Mouse (Mus musculus): ENCODE data around the gene Prkaa1. TPM values are rescaled to one million over a fixed set of nuclear protein-coding genes. Genes with fewer than 3 reads are reported as not detected.
"Not testable (repeated sequence)": the region's sequence is repeated elsewhere in the genome, so short reads cannot be mapped to it uniquely, and the experiment has no call there.

Prkaa1 gene
- polyA plus RNA-seq, 1 experiment = 19.3 TPM

- no peak for DNase-seq (ENCODE audit: low spot score)
Measured at GRCm38 (mm10) chr15:5165121-5165773, 21.6 kb downstream of the Prkaa1 start.

- DNase-seq (ENCODE audit: low spot score) = no peak
Measured at GRCm38 (mm10) chr15:5173217-5173820, 29.7 kb downstream of the Prkaa1 start.

- no peak for DNase-seq (ENCODE audit: low spot score)
Measured at GRCm38 (mm10) chr15:5184668-5185330, 41.1 kb downstream of the Prkaa1 start.

- DNase-seq (ENCODE audit: low spot score) = peak; percentile 62
Measured at GRCm38 (mm10) chr15:5185366-5186292, 42.0 kb downstream of the Prkaa1 start, which contains the start of gene Ttc33. TSS of gene Ttc33 (plus strand) at chr15:5185525.

GRCm38 (mm10) chr15:5186293-5186675 is 42.6 kb downstream of the Prkaa1 start:
- DNase-seq (ENCODE audit: low spot score) = no peak

- DNase-seq (ENCODE audit: low spot score) = no peak
Measured at GRCm38 (mm10) chr15:5187116-5187515, 43.5 kb downstream of the Prkaa1 start.

GRCm38 (mm10) chr15:5188029-5188428 is 44.4 kb downstream of the Prkaa1 start:
- no peak for DNase-seq (ENCODE audit: low spot score)

- DNase-seq (ENCODE audit: low spot score) = no peak
Measured at GRCm38 (mm10) chr15:5189504-5190093, 45.9 kb downstream of the Prkaa1 start.

GRCm38 (mm10) chr15:5193833-5194232 is 50.2 kb downstream of the Prkaa1 start:
- DNase-seq (ENCODE audit: low spot score) = no peak

GRCm38 (mm10) chr15:5194446-5194845 is 50.8 kb downstream of the Prkaa1 start:
- no peak for DNase-seq (ENCODE audit: low spot score)

GRCm38 (mm10) chr15:5194931-5195330 is 51.3 kb downstream of the Prkaa1 start:
- no peak for DNase-seq (ENCODE audit: low spot score)

GRCm38 (mm10) chr15:5195987-5196514 is 52.4 kb downstream of the Prkaa1 start:
- no peak for DNase-seq (ENCODE audit: low spot score)

GRCm38 (mm10) chr15:5196691-5197090 is 53.0 kb downstream of the Prkaa1 start:
- no peak for DNase-seq (ENCODE audit: low spot score)

GRCm38 (mm10) chr15:5205222-5205621 is 61.6 kb downstream of the Prkaa1 start:
- no peak for DNase-seq (ENCODE audit: low spot score)

- DNase-seq (ENCODE audit: low spot score) = no peak
Measured at GRCm38 (mm10) chr15:5209116-5209515, 65.5 kb downstream of the Prkaa1 start.

GRCm38 (mm10) chr15:5220491-5220890 is 76.8 kb downstream of the Prkaa1 start:
- no peak for DNase-seq (ENCODE audit: low spot score)

- DNase-seq (ENCODE audit: low spot score) = not testable (repeated sequence)
Measured at GRCm38 (mm10) chr15:5230746-5231145, 87.1 kb downstream of the Prkaa1 start.

Data from urinary bladder, adult 2 months (tissue).